9 mouse cellular contexts compared by ENCODE assay signal in genomic region chr19:53017954-53018353, GRCm38 (mm10). TPM values are rescaled to one million over a fixed set of nuclear protein-coding genes. Genes with fewer than 3 reads are reported as not detected.
DNase-seq lines count a peak whose midpoint lies in the region; ATAC-seq and TF ChIP-seq lines count a peak whose summit lies in the region.
"Had no signal": no experiment of that assay in that cellular context is flagged by ENCODE, and none has a peak within 500 bp of the region (broad histone marks: within the 10 kb centered on the region; RNA-seq: fewer than 3 reads in every experiment).

No protein-coding gene starts in this region.

- H3K4me3 ChIP-seq in kidney, embryonic 14.5 days (ENCODE audit: low read length) = no peak overlapping the region
- H3K4me3 ChIP-seq in cerebellum, adult 2 months (replicated peaks; ENCODE audit: insufficient read depth, low read depth, low read length) = no peak overlapping the region
- no peak overlapping the region for H3K4me3 ChIP-seq in heart, embryonic 12.5 days
- no peak overlapping the region for H3K4me3 ChIP-seq in left cerebral cortex, adult 2 months
- H3K4me3 ChIP-seq: forebrain, embryonic 12.5 days had no signal

- no peak overlapping the region for H3K4me2 ChIP-seq in kidney, embryonic 14.5 days (replicated peaks; ENCODE audit: low read depth, low read length)
- no peak overlapping the region for H3K4me2 ChIP-seq in heart, embryonic 12.5 days
- H3K4me2 ChIP-seq: forebrain, embryonic 12.5 days had no signal

- H3K4me1 ChIP-seq in kidney, embryonic 14.5 days (ENCODE audit: control insufficient read depth, insufficient read depth, low read length) = peaks cover 9% of the 10 kb centered on the region; the same call in 1 of the 2 replicates
- peaks cover 14% of the 10 kb centered on the region for H3K4me1 ChIP-seq in cerebellum, adult 2 months (ENCODE audit: control insufficient read depth, insufficient read depth, low read length)
- peaks cover 79% of the 10 kb centered on the region for H3K4me1 ChIP-seq in heart, embryonic 12.5 days (replicated peaks)

- no peaks in the 10 kb centered on the region for H3K9me3 ChIP-seq in kidney, embryonic 14.5 days (ENCODE audit: control insufficient read depth, low read length)
- H3K9me3 ChIP-seq in heart, embryonic 12.5 days (replicated peaks) = no peaks in the 10 kb centered on the region
- H3K9me3 ChIP-seq: forebrain, embryonic 12.5 days had no signal

- intact Hi-C loops in left cerebral cortex, adult 2 months (cut with DNase I) = loop anchor here (5.0 kb wide), 1 partner anchor 214 kb away; no protein-coding TSS in a partner anchor

- H3K9ac ChIP-seq in kidney, embryonic 14.5 days (ENCODE audit: low read depth, low read length) = no peak overlapping the region
- H3K9ac ChIP-seq in heart, embryonic 12.5 days = no peak overlapping the region
- H3K9ac ChIP-seq: forebrain, embryonic 12.5 days had no signal

- TF ChIP-seq CTCF in cerebellum, adult 2 months (IDR thresholded peaks at IDR 0.05; ENCODE audit: borderline replicate concordance, insufficient read depth, low read depth, low read length) = no peak
- TF ChIP-seq CTCF in left cerebral cortex, adult 2 months (IDR thresholded peaks at IDR 0.05) = no peak

- WGBS in kidney, embryonic 14.5 days = 88% methylated on average over 9 of the region's 9 CpGs
- 20% methylated on average over 9 of the region's 9 CpGs for WGBS in cerebellum, adult 2 months
- 54% methylated on average over 9 of the region's 9 CpGs for WGBS in heart, embryonic 12.5 days

- H3K36me3 ChIP-seq in kidney, embryonic 14.5 days (ENCODE audit: control insufficient read depth, insufficient read depth, low read length) = peaks cover 10% of the 10 kb centered on the region; the same call in 1 of the 2 replicates
- H3K36me3 ChIP-seq in heart, embryonic 12.5 days = peaks cover 25% of the 10 kb centered on the region

- peak; percentile 77 for DNase-seq in kidney, adult 18-20 months
- peak; percentile 67 to 78 for DNase-seq in cerebellum, adult 2 months
- DNase-seq in lung, postnatal 14 days = peak; percentile 52
- no peak for DNase-seq in frontal cortex, postnatal 25 days (ENCODE audit: low spot score in 2 of 2)
- no peak for DNase-seq in left cerebral cortex, adult 2 months (ENCODE audit: extremely low spot score in 1 of 2, low spot score in 2 of 2)
- DNase-seq in layer of hippocampus, postnatal 36 days = no peak

- H3K27ac ChIP-seq in kidney, embryonic 14.5 days (ENCODE audit: low read depth, low read length) = no peak overlapping the region
- 0 out of 2 replicates have a peak overlapping the region, but pooled peaks have one; percentile 17 for H3K27ac ChIP-seq in cerebellum, adult 2 months (ENCODE audit: insufficient read depth, low read length)
- peak overlapping the region; percentile 62 for H3K27ac ChIP-seq in heart, embryonic 12.5 days (ENCODE audit: poor library complexity, severe bottlenecking)
- H3K27ac ChIP-seq in left cerebral cortex, adult 2 months = no peak overlapping the region
- H3K27ac ChIP-seq: forebrain, embryonic 12.5 days had no signal

- H3K27me3 ChIP-seq in kidney, embryonic 14.5 days (ENCODE audit: control insufficient read depth, insufficient read depth, low read length) = no peaks in the 10 kb centered on the region
- H3K27me3 ChIP-seq in cerebellum, adult 2 months (ENCODE audit: control insufficient read depth, insufficient read depth, low read length) = no peaks in the 10 kb centered on the region
- H3K27me3 ChIP-seq in heart, embryonic 12.5 days (replicated peaks) = no peaks in the 10 kb centered on the region
- H3K27me3 ChIP-seq: forebrain, embryonic 12.5 days had no signal

- no peak for ATAC-seq in kidney, embryonic 14.5 days (ENCODE audit: low FRiP score, low TSS enrichment)
- ATAC-seq in heart, embryonic 12.5 days (ENCODE audit: insufficient number of reproducible peaks, low FRiP score) = 0 out of 2 replicates have a peak, but pooled peaks have one; percentile 3

- TF ChIP-seq POLR2A in cerebellum, adult 2 months (IDR thresholded peaks at IDR 0.05; ENCODE audit: borderline replicate concordance, insufficient read depth, low read length) = no peak

RNA-seq across cellular contexts. Expression of gene Xpnpep1, which starts 22.1 kb away (rescaled TPM):
- polyA plus RNA-seq in kidney, embryonic 14.5 days (2014; fragmentation: Nextera tagmentation; extraction: Ambion mirVana) = 153 and 164 TPM in 2 replicates
- polyA plus RNA-seq in cerebellum, adult 2 months (2012; rRNA removed) = 58.8 and 60.5 TPM in 2 replicates
- polyA plus RNA-seq in heart, embryonic 12.5 days (2016; fragmentation: Nextera tagmentation; extraction: Ambion mirVana) = 191 TPM in 2 replicates
- 10 to 100 TPM; 67.1 to 72.6 TPM for total RNA-seq in left cerebral cortex, adult 2 months (2021)
- total RNA-seq in layer of hippocampus, postnatal 36 days (2021) = 10 to 100 TPM; 87.6 to 88.9 TPM

Comparison
In these comparisons a context has a peak if more than half of its experiments do, and no peak if none do; other contexts are left out.
1. DNase-seq: peak in kidney, adult 18-20 months (single experiment), cerebellum, adult 2 months (2 of 2) and lung, postnatal 14 days (single experiment); none in frontal cortex, postnatal 25 days (0 of 2), left cerebral cortex, adult 2 months (0 of 2) and layer of hippocampus, postnatal 36 days (0 of 2).
2. H3K27ac ChIP-seq: peak in cerebellum, adult 2 months (single experiment) and heart, embryonic 12.5 days (single experiment); none in kidney, embryonic 14.5 days (single experiment) and left cerebral cortex, adult 2 months (single experiment).